Mouse (Mus musculus) brain, embryonic 14.5 days (tissue): Measurements from ENCODE around the gene Cacna1d.

Source experiments
- CTCF ChIP-seq: fragments of 200-500 bp; IDR thresholded peaks from 2 replicates; pipeline ENCODE4 v1.5.1; 2012; ENCODE audit warnings: inconsistent platforms, mild to moderate bottlenecking, moderate library complexity, borderline replicate concordance; ENCODE audit not compliant: insufficient read depth, insufficient read length; ENCODE audit errors: extremely low read depth
- POLR2A ChIP-seq: fragments of 200-500 bp; IDR thresholded peaks from 2 replicates; pipeline ENCODE4 v1.6.1; 2012; ENCODE audit warnings: mild to moderate bottlenecking, inconsistent platforms, borderline replicate concordance; ENCODE audit not compliant: poor library complexity, insufficient read depth, insufficient read length, severe bottlenecking; ENCODE audit errors: extremely low read depth

- TF ChIP-seq CTCF, result no peak
- no peak for TF ChIP-seq POLR2A
These were observed 466.9 kb downstream of the Cacna1d start for GRCm38 (mm10) chr14:30024387-30024786.
